Mouse (Mus musculus) neutrophil, adult 83 days (primary cell): ENCODE data around the gene D630023F18Rik. TPM values are rescaled to one million over a fixed set of nuclear protein-coding genes. Genes with fewer than 3 reads are reported as not detected.

Source experiments
- total RNA-seq, 2 experiments: library from RNA; stranded (reverse); gene quantifications; one replicate each; pipeline ENCODE4 v1.2.4; 2023

D630023F18Rik gene
- 1 to 10 TPM in 1 of 2 experiments, under 1 TPM in 1; 0.96 to 1.1 TPM for total RNA-seq

DNA sequence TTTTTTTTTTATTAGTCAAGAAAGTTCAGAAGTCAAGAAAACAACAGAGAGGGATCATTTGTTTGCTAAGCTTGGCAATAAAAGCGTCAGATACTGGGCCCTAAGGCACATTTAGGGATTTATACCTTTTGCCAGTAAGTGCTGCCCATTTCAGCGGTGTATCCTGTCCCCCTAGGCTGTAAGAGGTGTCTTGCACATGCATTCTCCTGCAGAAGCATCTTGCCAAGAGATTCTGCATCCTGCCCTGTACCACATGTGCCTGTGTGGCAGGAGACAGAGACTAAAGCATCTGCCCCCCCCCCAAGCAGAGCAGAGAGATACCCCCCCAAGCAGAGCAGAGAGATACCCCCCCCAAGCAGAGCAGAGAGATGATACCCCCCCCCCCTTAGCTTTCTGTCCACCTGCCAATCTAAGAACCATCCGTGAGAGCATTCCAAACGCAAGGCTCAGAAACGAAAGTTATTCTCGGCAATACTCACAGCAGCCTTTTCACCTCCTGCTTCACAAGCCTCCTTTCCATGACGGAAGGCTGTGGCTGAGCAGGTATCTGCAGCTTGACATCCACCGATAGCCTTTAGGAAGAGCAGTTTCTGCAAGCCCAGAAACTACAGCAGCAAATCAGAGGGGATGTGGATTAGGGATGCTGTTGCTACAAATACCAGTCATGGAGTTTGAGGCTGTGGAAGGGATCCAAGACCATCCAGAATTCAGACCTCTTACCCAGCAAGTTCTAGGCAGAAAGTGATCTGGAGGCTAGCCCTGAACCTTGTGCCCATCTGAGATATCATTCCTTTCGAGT is at the start of gene D630023F18Rik:
Gene D630023F18Rik, minus strand, starts transcription at position 641 of the 799 bp plus-strand sequence.

GRCm38 (mm10) chr1:65119438-65119837 is 3.6 kb downstream of the D630023F18Rik start, which contains the start of gene Gm28845:
Gene Gm28845, minus strand, starts transcription at chr1:65119558.

GRCm38 (mm10) chr1:65103273-65103672 is 19.7 kb downstream of the D630023F18Rik start, which contains the start of gene Cryga:
Gene Cryga, minus strand, starts transcription at chr1:65103373.

GRCm38 (mm10) chr1:65082188-65082587 is 40.8 kb downstream of the D630023F18Rik start, which contains the start of gene Crygb:
Gene Crygb, minus strand, starts transcription at chr1:65082288.

DNA sequence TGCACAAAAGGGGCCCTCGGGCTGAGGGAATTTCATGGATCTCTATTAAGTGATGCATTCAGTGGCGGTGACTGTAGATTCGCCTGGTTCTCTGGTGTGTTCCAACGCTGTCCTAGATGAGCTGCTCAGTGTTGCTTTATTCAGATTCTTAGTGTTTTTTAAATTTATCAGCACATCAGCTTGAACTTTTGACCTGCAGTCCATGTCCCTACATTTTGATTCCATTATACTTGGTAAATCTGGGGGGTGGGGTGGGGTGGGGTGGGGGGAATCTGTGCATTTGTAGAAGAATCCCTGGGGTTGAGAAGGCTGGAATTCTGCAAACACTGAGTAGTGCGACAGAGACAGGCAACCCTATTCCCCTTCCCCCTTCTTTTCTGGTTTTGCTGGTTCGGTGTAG is 49.4 kb downstream of the D630023F18Rik start, which contains the start of gene Crygc:
Gene Crygc, minus strand, starts transcription at position 101 of the 400 bp plus-strand sequence.

DNA sequence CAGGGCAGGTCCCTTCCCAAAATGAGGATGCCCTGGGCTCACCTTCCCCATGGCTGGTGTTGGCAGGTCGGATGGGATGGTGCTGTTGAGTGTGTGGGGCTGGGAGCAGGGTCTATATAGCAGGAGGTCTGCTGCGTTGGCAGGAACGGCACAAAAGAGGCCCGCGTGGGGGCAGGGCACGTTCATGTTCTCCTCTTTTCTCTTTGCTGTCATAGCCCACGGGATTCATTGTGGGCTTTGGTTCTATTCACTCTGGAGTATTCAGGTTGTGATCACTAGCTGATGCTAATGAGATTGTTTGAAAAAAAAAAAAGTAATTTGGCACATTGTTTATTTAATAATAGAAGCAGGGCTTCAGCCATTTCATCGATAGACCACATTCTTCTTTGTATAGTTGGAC is 59.7 kb downstream of the D630023F18Rik start, which contains the start of gene Crygd:
Gene Crygd, minus strand, starts transcription at position 101 of the 400 bp plus-strand sequence.

Other genes with a start within 250 kb of the D630023F18Rik start
- gene Plekhm3, start 166.4 kb downstream of the D630023F18Rik start, total RNA-seq: 10 to 100 TPM; 47.6 to 61.1 TPM
- not detected for gene Akr1cl, start 90.5 kb downstream of the D630023F18Rik start, total RNA-seq
- not detected for gene Cryge, start 72.1 kb downstream of the D630023F18Rik start, total RNA-seq
- not detected for gene Crygd, start 59.8 kb downstream of the D630023F18Rik start, total RNA-seq
- not detected for gene Crygc, start 49.5 kb downstream of the D630023F18Rik start, total RNA-seq
- not detected for gene Crygb, start 40.9 kb downstream of the D630023F18Rik start, total RNA-seq
- gene Cryga, start 19.8 kb downstream of the D630023F18Rik start, total RNA-seq: not detected
- not detected for gene Gm28845, start 3.7 kb downstream of the D630023F18Rik start, total RNA-seq
- 10 to 100 TPM; 85.6 to 89.4 TPM for gene Idh1, start 63.3 kb upstream of the D630023F18Rik start, total RNA-seq
- 10 to 100 TPM; 32.2 to 36.3 TPM for gene Pikfyve, start 63.5 kb upstream of the D630023F18Rik start, total RNA-seq
- gene Pth2r, start 158.8 kb upstream of the D630023F18Rik start, total RNA-seq: not detected